Mouse (Mus musculus): ENCODE measurements at regions not wholly inside any gene's neighbourhood (a gene's known extent, or its start where the extent isn't known, plus 50 kb on each side); places are given as distances from the start of the nearest gene placed in this dataset.

DNA sequence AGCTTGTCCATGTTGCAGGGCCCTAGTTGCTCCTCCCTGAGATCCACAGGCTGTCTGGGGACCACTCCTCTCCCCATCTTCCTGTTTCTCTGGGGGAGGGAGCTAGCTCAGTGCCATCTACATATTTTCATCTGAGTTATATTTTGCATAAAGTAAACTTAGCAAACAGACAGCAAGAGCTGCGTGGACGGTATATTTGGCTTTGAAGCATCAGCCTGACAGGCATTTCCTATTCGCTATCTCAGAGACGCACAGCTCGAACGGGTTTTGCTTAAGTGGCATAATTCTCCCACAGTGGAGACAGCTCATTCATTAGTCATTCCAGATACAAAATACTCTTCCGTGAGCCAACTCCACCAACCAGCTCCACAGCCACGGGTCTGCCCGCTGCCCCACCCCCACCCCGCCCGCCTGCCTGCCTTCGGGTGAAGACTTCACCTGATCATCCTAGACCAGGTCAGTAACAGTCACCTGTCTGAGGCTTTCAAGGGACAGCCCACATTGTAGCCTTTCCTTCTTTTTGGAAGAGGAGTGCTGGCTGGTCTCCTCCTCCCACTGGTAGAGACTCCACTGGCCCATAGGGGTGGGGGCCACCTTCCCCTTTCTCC, 64.5 kb upstream of the Vps8 start:
- ATAC-seq (ENCODE audit: insufficient number of reproducible peaks, low FRiP score, low TSS enrichment), result no peak

DNA sequence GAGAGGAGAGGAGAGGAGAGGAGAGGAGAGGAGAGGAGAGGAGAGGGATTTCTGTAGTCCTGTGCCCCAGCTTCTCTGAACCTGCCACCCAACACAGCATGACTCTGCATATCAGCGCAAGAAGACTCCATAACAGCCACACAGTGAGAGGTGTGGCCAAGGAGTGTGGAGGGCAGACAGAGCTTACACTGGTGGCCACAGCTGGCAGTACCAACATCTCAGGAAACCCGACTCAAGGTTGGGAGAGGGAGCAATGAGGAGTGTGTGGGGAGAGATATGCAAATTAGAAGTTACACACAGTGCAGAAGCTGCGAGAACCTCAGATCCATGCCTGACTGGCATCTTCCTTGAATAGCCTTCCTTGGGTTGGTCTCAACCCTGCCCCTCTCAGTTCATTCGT, 63.5 kb upstream of the Vps8 start:
- no peak for ATAC-seq (ENCODE audit: insufficient number of reproducible peaks, low FRiP score, low TSS enrichment)

DNA sequence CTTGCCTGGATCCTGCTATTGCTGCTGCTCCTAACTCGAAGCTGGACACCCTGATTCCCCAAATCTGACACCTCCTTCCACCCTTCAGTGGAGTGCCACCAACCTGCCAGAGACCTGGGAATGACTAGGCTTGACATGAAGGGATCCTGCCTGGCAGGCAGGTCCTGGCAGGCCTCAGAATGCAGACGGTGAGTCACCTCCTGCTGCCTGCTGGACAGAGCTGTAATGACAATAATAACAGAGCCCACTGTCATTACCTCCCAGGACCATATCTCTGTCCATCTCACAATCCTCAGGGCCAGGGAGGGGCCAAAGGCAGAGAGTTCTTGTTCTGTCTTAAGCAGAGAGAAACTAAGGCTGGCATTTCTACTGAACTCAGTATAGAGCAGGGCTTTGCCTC, 61.5 kb upstream of the Vps8 start:
- no peak for ATAC-seq (ENCODE audit: insufficient number of reproducible peaks, low FRiP score, low TSS enrichment)

DNA sequence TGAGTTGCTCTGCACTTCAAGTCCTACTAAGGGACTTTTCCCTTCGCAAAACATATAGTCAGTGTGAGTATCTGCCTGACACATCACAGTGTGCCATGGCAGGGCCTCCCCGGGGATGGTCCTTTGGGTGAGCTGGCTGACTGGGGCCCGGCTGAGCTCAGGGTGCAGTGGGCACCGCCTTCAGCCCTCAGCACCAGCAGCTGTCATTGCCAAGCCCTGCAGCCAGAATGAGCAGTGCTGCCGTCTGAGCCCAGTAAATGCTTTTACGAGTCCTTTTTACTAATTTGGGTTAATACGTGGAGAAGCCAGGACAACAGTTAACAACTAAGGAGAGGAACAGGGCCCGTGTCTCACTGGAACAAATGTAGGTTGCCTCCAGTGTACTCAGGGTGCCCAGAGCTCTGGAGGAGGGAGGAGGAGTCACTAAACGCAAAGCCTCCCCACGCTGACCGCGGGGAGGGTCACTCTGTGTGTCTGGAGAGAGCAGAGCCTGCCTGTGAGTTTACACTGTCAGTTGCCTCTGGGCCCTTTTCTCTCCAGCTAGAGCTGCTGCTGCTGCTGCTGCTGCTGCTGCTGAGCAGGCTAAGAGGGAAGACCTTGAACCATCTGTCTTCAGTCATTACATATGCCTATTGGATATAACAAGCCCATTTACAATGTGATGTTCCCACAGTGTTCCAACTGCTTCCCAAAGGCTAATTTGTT, 60.1 kb upstream of the Vps8 start:
- ATAC-seq (ENCODE audit: insufficient number of reproducible peaks, low FRiP score, low TSS enrichment), result no peak

DNA sequence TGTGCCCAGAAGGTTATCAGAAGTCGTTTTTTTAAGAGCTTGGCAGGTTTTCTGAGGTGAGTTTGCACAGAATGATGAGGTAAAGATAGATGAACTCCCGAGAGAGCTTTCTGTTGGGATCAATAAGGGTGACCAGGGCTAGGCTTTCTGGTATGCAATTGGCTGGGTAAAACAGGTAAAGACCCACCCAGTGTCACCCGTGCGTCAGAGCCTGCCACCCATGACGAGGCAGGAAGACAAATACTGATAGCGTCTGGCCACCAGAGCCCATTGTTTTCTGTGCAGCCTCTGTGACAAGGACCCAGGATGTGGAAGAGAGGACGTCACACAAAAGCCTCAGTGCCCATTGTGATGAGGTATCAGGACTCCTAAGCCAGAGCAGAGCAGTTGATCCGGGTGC, 58.0 kb upstream of the Vps8 start:
- no peak for ATAC-seq (ENCODE audit: insufficient number of reproducible peaks, low FRiP score, low TSS enrichment)

DNA sequence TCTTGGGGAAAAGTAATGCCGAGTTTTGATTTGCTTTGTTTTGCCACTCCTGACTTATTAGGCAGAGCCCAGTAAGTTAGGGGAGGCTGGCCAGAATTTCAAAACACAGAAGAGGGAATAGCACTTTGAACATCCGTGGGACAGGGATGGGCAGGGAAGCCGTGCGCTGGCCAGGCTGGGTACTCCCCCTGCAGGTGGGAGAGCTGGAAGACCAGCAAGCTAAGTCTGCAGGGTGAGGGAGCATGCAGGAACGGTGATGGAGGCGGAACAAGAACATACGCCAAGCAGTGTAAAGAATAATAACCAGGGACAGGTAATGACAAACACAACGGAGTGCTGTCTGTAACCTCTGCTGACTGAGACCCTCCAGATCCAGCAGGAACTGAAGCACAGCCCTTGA, 55.5 kb upstream of the Vps8 start:
- no peak for ATAC-seq (ENCODE audit: insufficient number of reproducible peaks, low FRiP score, low TSS enrichment)

DNA sequence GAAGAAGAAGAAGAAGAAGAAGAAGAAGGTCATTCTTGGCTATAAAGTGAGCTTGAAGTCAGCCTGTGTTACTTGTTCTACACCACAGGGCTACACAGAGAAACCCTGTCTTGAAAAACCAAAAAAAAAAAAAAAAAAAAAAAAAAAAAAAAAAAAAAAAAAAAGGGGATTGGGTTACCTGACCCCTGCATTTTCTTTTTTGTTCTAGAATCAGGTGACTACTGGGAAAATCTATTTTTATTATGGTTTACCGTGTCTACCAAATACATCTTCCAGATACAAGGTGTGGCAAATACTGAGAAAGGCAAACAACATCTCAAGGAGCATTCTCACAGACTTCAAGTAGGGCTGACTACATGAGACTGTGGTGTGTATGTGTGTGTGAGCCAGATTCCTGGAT, 54.1 kb upstream of the Vps8 start:
- no peak for ATAC-seq (ENCODE audit: insufficient number of reproducible peaks, low FRiP score, low TSS enrichment)

DNA sequence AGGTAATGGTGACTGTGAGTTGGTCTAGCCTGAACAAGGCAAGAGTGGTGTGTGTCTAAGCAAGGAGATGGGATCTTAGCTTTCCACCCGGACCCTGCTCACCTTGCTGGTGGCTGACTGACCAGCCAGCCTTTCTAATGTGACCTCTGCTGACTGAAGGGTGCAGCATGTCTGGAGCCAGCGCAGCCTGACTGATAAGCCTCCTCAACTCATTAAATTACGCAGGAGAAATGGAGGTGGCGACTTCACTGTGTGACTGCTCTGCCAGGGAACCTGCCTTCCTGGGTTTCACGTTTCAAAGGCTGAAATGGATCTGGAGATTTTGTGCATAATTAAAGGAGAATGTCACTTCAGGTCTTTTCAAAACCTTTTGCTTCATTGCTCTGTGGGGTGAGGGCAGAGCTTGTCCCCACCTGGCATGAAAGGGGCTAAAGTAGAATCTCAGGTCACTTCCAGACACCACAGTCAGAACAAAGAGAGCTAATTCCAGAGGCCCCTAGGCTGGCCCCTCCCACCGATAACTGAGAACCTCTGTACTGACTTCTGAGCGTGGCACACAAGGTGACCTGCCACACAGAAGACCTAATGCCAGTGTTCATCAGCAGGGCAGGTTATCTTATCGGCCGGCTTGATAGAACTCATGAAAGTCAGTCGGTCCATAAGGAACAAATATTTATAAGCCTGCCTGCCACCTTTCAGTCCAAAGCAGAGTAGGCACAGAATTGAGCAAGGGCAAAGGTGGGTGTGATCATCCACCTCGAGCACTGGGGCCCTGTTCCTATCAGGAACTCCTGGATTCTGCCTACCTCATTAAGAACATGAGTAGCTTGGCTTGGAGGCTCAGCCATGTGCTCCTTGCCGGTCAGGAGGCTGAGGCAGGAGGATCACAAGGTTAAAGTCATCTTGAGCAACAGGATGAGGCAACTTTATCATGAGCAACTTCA, 53.1 kb upstream of the Vps8 start:
- ATAC-seq (ENCODE audit: insufficient number of reproducible peaks, low FRiP score, low TSS enrichment), result no peak
